Mouse (Mus musculus) megakaryocyte-erythroid progenitor cell, adult 5-6 weeks (primary cell): ENCODE results near the gene Mapk14. TPM values are rescaled to one million over a fixed set of nuclear protein-coding genes. Genes with fewer than 3 reads are reported as not detected.
"Not testable (repeated sequence)": the region's sequence is repeated elsewhere in the genome, so short reads cannot be mapped to it uniquely, and the experiment has no call there.

ENCODE experiments used
- ATAC-seq: replicated peaks from 2 replicates; pipeline ENCODE4 v1.8.0; 2016; ENCODE audit warnings: mild to moderate bottlenecking, inconsistent platforms; ENCODE audit not compliant: severe bottlenecking, poor library complexity, low FRiP score, low TSS enrichment
- total RNA-seq, 2 experiments: library from RNA; stranded (forward) in 1 of 2; stranded (reverse) in 1 of 2; fragments of 200-1000, 215-1000 nt in 1 of 2; fragments of >200 nt in 1 of 2; fragmentation: Nextera tagmentation in 1 of 2; gene quantifications; 2 replicates each; pipeline ENCODE4 v1.2.3; 2014 to 2017

The Mapk14 gene
- total RNA-seq, 2 experiments from 2014 or later: 54.0 to 100 TPM

DNA sequence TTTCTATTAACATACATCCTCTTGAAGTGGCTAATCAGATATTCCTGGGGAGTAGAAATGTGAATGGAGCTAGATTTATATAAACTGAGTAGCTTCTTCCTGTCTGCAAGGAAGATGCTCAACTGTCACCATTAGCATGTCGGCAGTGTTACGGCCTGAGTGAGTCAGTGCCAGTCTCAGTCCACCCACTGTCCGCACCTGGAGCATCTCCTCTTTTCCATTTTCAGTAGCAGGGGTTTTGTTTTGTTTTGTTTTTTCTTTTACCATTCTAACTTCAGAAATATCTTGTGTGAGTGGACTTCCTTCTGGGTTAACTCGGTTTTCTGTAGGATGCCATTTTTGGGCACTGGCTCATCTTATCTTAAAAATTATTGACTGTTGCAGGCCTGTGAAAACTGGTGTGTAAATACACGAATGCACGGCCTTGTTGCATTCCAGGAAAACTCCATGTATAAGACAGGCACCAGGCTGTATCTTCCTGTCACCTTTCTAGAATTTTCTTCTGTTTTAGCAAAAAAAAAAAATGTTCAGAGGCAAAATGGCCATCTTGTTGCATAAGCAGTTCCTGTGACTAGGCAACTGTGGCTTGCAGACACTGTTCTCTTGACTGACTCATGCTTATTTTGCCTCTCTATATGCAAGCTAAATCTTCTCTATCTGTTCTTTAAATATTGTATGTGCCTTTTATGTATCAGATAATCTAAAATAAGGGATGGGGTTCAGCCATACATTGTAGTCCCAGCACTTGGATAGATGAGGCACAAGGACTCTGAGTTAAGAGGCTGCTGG, 44.4 kb downstream of the Mapk14 start:
- ATAC-seq: no peak

DNA sequence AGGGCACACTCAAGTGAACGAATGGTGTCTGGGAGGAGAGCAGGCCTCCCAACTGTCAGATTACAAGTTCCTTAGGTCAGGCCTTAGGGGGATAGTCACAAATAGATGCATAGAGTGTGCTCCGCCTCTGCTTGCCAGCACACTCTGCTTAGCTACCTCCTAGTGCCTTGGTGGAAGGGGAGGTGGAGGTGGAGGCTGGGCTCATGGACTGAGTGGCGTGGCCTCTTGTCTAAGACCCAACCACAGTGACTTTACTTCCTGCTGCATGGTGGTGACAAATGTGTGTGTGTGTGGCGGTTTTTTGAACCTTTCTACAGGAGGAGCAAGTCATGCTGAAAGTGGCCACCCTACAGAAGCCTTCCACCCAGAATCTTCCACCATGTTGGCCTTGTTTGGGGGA, 45.4 kb downstream of the Mapk14 start:
- 0 out of 2 replicates have a peak, but pooled peaks have one; percentile 9 for ATAC-seq

DNA sequence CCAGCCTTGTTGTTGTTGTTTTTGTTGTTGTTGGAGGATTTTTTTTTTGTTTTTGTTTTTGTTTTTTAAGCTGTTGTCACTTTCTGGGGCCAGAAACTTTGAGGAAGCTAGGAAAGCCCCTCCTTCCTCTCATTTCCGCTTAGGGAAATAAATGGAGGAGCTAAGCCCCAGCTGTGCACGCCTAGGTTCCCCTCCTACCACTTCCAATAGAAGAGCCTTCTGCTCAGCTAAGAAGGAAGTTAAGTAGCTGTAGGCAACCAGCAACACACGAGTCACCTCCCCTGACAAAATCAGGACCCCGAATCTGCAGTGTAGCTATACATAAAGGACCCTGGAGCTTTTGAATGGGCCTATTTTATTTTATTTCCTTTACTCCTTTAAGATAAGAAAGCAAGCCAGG, 46.8 kb downstream of the Mapk14 start:
- ATAC-seq: no peak

DNA sequence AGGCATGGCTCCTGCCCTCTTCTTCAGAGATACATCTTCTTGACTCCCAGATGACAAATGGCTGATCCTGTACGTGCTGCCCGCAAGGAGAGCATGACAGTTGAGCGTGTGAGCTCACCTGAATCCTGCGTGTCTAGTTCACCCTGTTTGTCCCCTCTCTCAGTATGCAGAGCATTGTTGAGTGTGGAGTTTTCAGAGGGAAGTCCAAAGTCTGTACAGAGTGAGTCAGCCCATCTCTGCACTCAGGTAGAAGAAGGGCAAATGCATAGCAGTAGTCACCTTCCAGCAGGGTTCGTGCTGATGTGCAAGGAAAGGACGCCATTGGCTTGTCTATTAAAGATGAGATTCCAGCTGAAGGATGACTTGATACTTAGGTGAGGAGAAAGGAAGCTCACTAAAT, 48.1 kb downstream of the Mapk14 start:
- ATAC-seq: no peak

- ATAC-seq: no peak
Observed at GRCm38 (mm10) chr17:28743145-28743866, 52.2 kb downstream of the Mapk14 start.

DNA sequence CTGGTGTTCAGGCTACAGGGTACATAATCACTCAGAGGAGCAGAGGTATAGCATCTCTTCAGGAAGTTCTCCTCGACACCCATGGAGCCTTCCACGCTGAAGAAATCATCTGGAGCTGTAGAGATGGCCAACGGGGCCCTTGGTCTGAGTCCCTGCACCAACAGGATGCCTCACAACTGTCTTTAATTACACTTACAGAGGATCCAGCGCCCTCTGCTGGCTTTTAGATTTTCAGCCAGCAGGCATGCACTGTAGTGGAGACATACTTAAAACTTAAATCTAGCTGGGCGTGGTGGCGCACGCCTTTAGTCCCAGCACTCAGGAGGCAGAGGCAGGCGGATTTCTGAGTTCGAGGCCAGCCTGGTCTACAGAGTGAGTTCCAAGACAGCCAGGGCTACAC, 52.8 kb downstream of the Mapk14 start:
- ATAC-seq: no peak

- ATAC-seq: no peak
Observed at GRCm38 (mm10) chr17:28745773-28746172, 54.6 kb downstream of the Mapk14 start.

DNA sequence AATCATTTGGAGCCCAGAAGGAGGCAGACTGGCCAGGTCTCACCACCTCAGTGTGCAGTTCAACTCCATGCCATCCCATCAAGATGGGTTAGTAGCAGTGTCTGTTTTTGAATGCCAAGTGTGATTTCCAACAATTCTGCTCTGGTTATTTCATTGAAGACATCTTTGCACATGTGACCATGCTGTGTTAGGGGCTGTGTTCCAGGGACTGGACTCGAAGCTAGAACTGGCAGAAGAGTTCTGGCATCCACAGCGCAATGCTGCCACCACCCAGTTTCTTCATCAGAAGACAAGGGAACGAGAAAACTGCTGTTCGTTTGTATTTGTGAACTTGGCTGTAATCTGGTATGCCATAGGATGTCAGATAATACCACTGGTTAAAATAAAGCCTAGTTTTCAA, 56.9 kb downstream of the Mapk14 start:
- no peak for ATAC-seq

GRCm38 (mm10) chr17:28750580-28750979, 59.5 kb downstream of the Mapk14 start:
- peak; percentile 21; the same call in 1 of the 2 replicates for ATAC-seq

DNA sequence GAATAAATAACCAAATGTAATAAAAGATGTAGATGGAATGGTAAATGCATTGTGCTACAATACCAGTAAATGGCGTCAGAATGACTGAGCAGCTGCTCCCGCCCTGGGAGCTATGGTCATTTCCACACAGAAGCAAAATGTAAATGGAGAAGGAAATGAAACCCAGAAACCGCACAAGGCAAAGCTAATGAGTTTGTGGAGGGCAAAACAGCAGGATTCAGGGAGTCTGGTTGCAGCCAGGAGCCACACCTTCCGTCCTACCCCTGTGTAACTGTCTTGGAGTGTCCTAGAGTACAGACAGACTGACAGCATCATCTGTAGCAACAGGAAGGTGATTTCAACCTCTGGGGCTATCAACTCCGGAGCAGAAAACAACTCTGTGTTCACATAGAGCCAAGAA, 65.3 kb downstream of the Mapk14 start:
- ATAC-seq: no peak

DNA sequence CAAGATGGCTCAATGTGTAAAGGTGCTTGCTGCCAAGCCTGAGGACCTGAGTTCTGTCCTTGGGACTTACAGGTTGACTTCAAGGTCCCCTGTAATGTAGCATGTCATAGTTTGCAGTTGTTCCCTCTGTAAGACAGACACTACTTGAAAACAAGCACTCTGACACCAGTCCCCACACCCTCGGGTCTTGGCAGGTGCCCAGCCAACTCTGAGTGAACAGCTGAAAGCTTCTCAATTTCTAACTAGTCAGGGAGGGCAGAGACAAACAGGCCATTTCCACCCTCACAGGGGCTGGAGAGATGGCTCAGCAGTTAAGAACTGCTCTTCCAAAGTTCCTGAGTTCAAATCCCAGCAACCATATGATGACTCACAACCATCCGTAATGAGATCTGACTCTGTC, 66.3 kb downstream of the Mapk14 start:
- no peak for ATAC-seq

DNA sequence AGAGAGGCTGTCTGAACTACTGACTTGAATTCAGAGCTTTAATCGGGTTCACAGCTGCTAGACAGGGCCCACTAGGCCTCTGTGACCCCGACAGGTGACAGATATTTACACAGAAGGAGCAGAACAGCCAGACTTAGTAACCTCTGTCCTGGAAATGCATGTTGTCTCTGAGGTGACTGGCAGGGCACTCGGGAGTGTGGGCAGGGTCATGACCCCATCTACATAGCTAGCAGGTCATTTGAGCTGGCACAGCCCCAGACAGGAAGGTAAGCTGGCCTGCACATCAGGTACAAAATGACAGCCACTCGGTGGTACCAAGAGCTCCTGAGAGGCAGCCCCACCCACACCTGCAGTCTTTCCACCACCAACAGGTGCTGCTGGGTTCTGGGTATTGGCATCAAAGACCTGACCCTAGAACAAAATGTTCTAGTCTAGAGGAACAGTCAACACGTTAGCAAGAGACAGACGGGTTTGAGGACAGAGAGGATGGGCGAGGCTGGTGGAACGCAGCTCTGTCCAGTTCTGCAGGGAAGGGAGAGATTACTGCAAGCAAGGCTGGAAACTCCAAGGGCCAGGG, 69.7 kb downstream of the Mapk14 start:
- ATAC-seq: no peak

GRCm38 (mm10) chr17:28761871-28762270, 70.7 kb downstream of the Mapk14 start:
- peak; percentile 71 for ATAC-seq

- ATAC-seq: no peak
Observed at GRCm38 (mm10) chr17:28766203-28766602, 75.1 kb downstream of the Mapk14 start.

DNA sequence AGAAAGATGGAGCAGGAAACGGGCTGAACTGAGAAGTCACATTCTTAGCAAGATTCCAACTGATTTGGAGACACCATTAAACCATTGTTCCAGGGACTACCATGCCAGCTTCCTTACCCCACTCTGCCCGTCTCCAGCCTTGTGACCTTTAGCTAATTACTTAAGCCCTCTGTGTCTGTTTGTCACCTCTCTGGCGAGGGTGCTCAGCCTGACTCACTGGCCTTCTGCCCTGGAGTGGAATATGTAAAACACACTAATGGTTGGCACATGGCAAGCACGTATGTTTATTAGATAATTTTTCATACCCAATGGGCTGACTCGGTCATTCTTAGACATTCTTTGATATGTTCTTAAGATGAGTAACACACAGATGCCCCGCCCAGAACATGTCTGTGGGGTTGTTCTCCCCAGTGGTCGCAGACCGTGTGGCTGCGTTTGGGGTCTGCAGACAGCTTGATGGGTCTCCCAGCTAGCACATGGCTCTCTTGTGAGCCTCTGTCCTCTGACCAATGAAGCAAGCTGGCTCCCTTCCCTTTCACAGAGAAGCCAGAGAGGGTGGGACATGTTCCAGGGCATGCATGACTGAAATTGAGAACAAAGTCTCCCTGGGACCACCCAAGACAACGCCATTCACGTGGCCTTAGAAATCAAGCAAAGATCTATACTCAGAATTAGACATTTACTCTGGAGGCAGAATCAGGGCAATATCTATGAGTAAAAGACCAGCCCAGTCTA, 75.8 kb downstream of the Mapk14 start:
- ATAC-seq: no peak

- no peak for ATAC-seq
Observed at GRCm38 (mm10) chr17:28769121-28769874, 78.2 kb downstream of the Mapk14 start, which contains the start of gene Mapk13. Gene Mapk13, plus strand, starts transcription at chr17:28769297.

- ATAC-seq: no peak; the same call in 1 of the 2 replicates
Observed at GRCm38 (mm10) chr17:28769875-28770421, 78.8 kb downstream of the Mapk14 start.

GRCm38 (mm10) chr17:28771289-28771688, 80.2 kb downstream of the Mapk14 start:
- no peak for ATAC-seq

- not testable (repeated sequence) for ATAC-seq
Observed at GRCm38 (mm10) chr17:28774303-28774702, 83.2 kb downstream of the Mapk14 start.
